Mouse (Mus musculus) adrenal gland, adult 18-20 months (tissue): Measurements from ENCODE around the gene Pax7. TPM values are rescaled to one million over a fixed set of nuclear protein-coding genes. Genes with fewer than 3 reads are reported as not detected.

Source experiments
- DNase-seq, 2 experiments: peaks; one replicate each; pipeline ENCODE4 v3.0.0; 2021 to 2022; ENCODE audit warnings: low spot score in 2 of 2
- total RNA-seq, 2 experiments: library from RNA; stranded (reverse); gene quantifications; 1 replicate in 1 of 2; 2 replicates in 1 of 2; pipeline ENCODE4 v1.2.3; 2021

Gene Pax7
- total RNA-seq, 2 experiments from 2014 or later = not detected

DNA sequence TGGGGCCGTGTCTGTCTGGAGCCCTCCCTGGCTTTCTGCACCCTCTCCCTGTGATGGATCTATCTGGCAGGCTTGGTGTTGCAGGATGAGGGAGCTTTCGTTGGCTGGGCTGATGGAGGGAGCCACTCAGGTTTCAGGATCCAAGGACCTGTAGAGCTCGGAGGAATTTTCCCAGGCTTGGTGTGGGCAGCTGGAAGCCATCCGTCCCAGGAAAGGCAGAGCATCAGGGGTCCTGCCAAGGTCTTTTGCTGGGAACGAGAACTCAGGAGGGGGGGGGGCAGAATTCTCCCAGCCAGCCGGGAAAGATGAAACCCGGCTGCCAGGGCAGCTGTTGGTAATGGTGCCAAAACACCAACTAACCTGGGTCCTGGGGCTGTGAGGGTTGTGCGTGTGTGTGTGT is 134.7 kb downstream of the Pax7 start:
- no peak for DNase-seq

DNA sequence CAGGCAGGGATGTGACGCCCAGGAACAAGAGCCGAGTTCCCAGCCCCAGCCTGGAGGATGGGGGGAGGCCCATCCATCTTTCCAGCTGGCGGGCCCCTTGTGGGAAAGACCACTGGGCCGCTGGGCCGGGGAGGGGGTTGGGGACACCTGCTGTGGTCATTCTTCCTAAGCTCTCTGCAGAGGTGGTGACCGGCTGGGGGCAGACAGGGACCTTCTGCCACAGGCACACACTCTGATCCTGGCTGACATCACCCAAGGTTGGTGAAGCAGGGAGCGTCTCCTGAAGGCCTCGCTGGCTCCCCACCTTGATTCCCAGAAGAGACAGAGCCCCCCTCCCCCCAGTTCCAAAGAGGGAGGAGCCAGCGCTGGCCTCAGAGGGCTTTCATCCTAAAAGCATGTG is 135.6 kb downstream of the Pax7 start:
- DNase-seq = no peak

DNA sequence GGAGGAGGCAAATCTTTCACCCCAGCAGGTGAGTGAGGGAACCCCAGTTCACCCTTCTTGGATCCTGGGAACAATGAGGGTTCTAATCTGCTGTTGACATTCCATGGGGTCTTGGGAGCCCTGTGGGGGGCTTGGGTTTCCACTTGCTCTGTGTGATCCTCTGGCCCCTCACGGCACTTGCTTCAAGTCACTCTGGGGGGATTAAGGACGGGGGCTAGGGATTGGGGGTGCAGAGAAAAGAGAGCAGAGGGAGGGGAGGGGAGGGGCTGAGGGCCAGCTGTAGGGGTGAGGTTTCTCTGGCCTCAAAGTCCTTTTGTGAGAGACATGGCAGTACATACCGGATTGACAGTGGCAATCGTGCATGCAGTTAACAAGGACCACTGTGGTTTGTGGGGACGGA is 140.0 kb downstream of the Pax7 start:
- no peak for DNase-seq

DNA sequence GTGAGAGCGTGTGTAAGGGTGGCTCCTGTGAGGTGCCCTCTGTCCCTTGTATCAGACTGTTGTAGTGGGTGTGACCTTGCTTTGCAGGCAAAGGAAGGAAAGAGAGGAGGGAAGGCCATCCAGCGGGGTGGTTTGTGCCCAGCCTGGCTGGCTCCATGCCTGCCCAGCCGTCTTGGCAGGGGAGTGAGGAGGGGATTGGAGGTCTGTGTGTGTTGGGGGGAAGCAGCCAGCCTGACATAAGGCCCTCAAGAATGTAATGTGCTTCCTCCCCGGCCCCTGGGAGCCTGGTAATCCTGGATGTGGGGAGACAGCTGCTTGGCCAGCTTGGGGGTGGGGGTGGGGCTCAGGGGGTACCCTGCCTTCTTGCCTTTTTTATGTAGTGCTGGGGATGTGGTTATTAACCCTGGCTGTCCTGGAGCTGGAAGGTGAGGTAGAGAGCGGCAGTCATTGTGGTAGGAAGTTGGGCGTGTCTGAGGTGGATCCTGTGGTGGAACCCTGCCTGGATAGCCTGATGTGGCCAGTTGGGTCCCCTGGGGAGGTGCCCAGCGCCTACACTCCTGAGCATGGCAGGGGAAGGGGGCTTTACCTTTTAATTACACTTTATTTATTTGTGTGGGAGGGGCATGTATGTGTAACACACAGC is 143.6 kb downstream of the Pax7 start:
- DNase-seq = no peak

DNA sequence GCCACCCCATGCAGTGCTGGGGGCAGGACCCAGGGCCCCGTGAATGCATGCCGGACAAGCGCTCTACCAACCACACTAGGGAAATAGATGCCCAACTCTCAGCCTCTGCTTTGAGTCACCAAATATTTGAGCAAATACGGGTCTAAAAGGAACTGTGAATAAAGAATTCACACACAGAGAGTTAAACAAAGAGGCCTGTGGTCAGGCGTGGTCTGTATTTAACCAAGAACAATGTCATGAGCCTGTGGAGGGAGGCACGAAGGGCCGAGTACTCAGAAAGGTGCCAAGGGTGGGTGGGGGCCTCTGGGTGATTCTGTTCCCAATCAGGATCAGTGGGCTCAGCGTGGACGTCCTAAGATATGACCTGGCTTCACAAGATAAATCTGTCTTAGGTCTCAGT is 145.3 kb downstream of the Pax7 start:
- DNase-seq = no peak

Other genes starting within 250 kb of the Pax7 start
- not detected for gene Gm21969, start 230.3 kb downstream of the Pax7 start, total RNA-seq
- 100 to 1,000 TPM in 1 of 2 experiments, 10 to 100 TPM in 1; 65.2 to 141 TPM for gene Aldh4a1, start 210.7 kb downstream of the Pax7 start, total RNA-seq
- not detected for gene Tas1r2, start 180.0 kb downstream of the Pax7 start, total RNA-seq
- 10 to 100 TPM in 1 of 2 experiments, 1 to 10 TPM in 1; 7.7 to 27.3 TPM for gene Klhdc7a, start 134.5 kb upstream of the Pax7 start, total RNA-seq